Mouse (Mus musculus): ENCODE data around the gene Tada2a.

DNA sequence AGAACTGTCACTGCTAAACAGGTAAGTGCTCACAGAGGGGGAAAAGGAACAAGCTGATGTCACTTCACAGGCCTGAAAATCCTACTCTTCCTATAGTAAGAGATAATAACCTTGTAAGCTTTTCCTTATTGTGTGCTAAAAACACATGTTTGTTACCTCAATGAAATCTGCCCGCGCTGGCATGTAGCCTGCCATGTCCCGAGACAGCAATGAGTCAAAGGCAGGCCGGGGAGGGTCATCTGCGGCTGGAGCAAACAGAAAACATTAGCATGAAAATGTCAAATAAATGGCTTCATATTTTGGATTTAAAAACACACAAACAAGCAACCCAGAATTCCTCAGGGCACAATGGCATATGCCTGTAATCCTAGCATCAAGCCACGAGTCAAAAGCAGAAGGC lies 25.4 kb downstream of the Tada2a start:
- TF ChIP-seq CTCF (IDR thresholded peaks at IDR 0.05; ENCODE audit: borderline replicate concordance, control insufficient read depth, extremely low read depth, insufficient read depth, low read length, poor library complexity) (no peak), POLR2A (IDR thresholded peaks at IDR 0.05; ENCODE audit: control insufficient read depth, extremely low read depth, insufficient read depth, low read length, poor library complexity) (no peak)

All from thymus, adult 2 months (tissue).